Mouse (Mus musculus) testis, adult 2 months (tissue): ENCODE measurements around the gene Rgl2.
A peak's percentile ranks its signal among the peaks of the same experiment; 100 is the strongest.
"Not testable (repeated sequence)": the region's sequence is repeated elsewhere in the genome, so short reads cannot be mapped to it uniquely, and the experiment has no call there.

Source experiments
- CTCF ChIP-seq: fragments of 200-500 bp; IDR thresholded peaks from 2 replicates; pipeline ENCODE4 v1.5.1; 2012; ENCODE audit warnings: low read depth, mild to moderate bottlenecking, inconsistent platforms, low read length, moderate library complexity; ENCODE audit not compliant: control insufficient read depth, insufficient read depth, insufficient replicate concordance
- POLR2A ChIP-seq: fragments of 200-500 bp; IDR thresholded peaks from 2 replicates; pipeline ENCODE4 v1.6.1; 2012; ENCODE audit warnings: low read depth, mild to moderate bottlenecking, inconsistent platforms, low read length, moderate library complexity; ENCODE audit not compliant: control insufficient read depth

GRCm38 (mm10) chr17:33981192-33981909, 52.0 kb downstream of the Rgl2 start:
- peak; percentile 33; the same call in 1 of the 2 replicates for TF ChIP-seq CTCF
- TF ChIP-seq POLR2A, result not testable (repeated sequence)
